Comparison of ENCODE assay signal across 8 mouse cellular contexts in genomic region chr4:151972221-151972967, GRCm38 (mm10). TPM values are rescaled to one million over a fixed set of nuclear protein-coding genes. Genes with fewer than 3 reads are reported as not detected.
DNase-seq lines count a peak whose midpoint lies in the region; ATAC-seq and TF ChIP-seq lines count a peak whose summit lies in the region.
"Had no signal": no experiment of that assay in that cellular context is flagged by ENCODE, and none has a peak within 500 bp of the region (broad histone marks: within the 10 kb centered on the region; RNA-seq: fewer than 3 reads in every experiment).

No protein-coding gene starts in this region.

- no peaks in the 10 kb centered on the region for H3K27me3 ChIP-seq in kidney, embryonic 14.5 days (ENCODE audit: control insufficient read depth, insufficient read depth, low read length)
- no peaks in the 10 kb centered on the region for H3K27me3 ChIP-seq in ES-Bruce4 (ENCODE audit: control insufficient read depth, insufficient read depth, low read length, poor library complexity, severe bottlenecking)

- ATAC-seq in kidney, embryonic 14.5 days (ENCODE audit: low FRiP score, low TSS enrichment) = no peak

- no peak overlapping the region for H3K4me2 ChIP-seq in kidney, embryonic 14.5 days (replicated peaks; ENCODE audit: low read depth, low read length)

- TF ChIP-seq POLR2A in ES-Bruce4 (IDR thresholded peaks at IDR 0.05; ENCODE audit: insufficient read depth, low read length) = no peak
- no peak for TF ChIP-seq POLR2A in bone marrow, adult 2 months (IDR thresholded peaks at IDR 0.05; ENCODE audit: borderline replicate concordance, control insufficient read depth, low read depth, low read length)

- 68% methylated on average over 10 of the region's 10 CpGs for WGBS in kidney, embryonic 14.5 days
- WGBS in bone marrow, adult 2 months = 67% methylated on average over 10 of the region's 10 CpGs

- peak; percentile 84 for TF ChIP-seq CTCF in ES-Bruce4 (IDR thresholded peaks at IDR 0.05; ENCODE audit: low read depth, low read length)
- TF ChIP-seq CTCF in bone marrow, adult 2 months (IDR thresholded peaks at IDR 0.05; ENCODE audit: control insufficient read depth, insufficient read depth, low read length) = peak; percentile 73

- DNase-seq in kidney, postnatal 14 days = peak; percentile 32
- DNase-seq in lung, postnatal 14 days = peak; percentile 28
- no peak for DNase-seq in layer of hippocampus, postnatal 14 days (ENCODE audit: low spot score in 2 of 2)
- DNase-seq in adrenal gland, postnatal 4 days (ENCODE audit: low spot score in 2 of 2) = no peak

- no peaks in the 10 kb centered on the region for H3K9me3 ChIP-seq in kidney, embryonic 14.5 days (ENCODE audit: control insufficient read depth, low read length)
- H3K9me3 ChIP-seq in ES-Bruce4 (replicated peaks; ENCODE audit: control insufficient read depth, insufficient read depth, low read length, poor library complexity, severe bottlenecking) = no peaks in the 10 kb centered on the region

- TF ChIP-seq EP300 in ES-Bruce4 (IDR thresholded peaks at IDR 0.05; ENCODE audit: insufficient read depth, low read depth, low read length) = no peak

- H3K9ac ChIP-seq in kidney, embryonic 14.5 days (ENCODE audit: low read depth, low read length) = no peak overlapping the region
- no peak overlapping the region for H3K9ac ChIP-seq in ES-Bruce4 (ENCODE audit: low read depth, poor library complexity, severe bottlenecking)

- no peak overlapping the region for H3K27ac ChIP-seq in kidney, embryonic 14.5 days (ENCODE audit: low read depth, low read length)
- H3K27ac ChIP-seq in ES-Bruce4 (ENCODE audit: insufficient read depth, low read length) = no peak overlapping the region
- no peak overlapping the region for H3K27ac ChIP-seq in bone marrow, adult 2 months (ENCODE audit: control insufficient read depth, insufficient read depth, low read depth, low read length, poor library complexity)

- no peak overlapping the region for H3K4me3 ChIP-seq in kidney, embryonic 14.5 days (ENCODE audit: low read length)
- no peak overlapping the region for H3K4me3 ChIP-seq in ES-Bruce4 (ENCODE audit: low read depth, low read length)
- H3K4me3 ChIP-seq in bone marrow, adult 2 months (replicated peaks; ENCODE audit: control insufficient read depth, low read depth, low read length) = no peak overlapping the region
- H3K4me3 ChIP-seq: erythroblast, embryonic 14.5 days had no signal

- peaks cover 63% of the 10 kb centered on the region for H3K36me3 ChIP-seq in kidney, embryonic 14.5 days (ENCODE audit: control insufficient read depth, insufficient read depth, low read length)
- H3K36me3 ChIP-seq in ES-Bruce4 (ENCODE audit: control insufficient read depth, insufficient read depth, low read length, poor library complexity, severe bottlenecking) = peaks cover 6% of the 10 kb centered on the region; the same call in 1 of the 2 replicates

- H3K4me1 ChIP-seq in kidney, embryonic 14.5 days (ENCODE audit: control insufficient read depth, insufficient read depth, low read length) = peaks cover 14% of the 10 kb centered on the region; the same call in 1 of the 2 replicates
- H3K4me1 ChIP-seq in ES-Bruce4 (ENCODE audit: control insufficient read depth, insufficient read depth, low read length) = peaks cover 10% of the 10 kb centered on the region
- no peaks in the 10 kb centered on the region for H3K4me1 ChIP-seq in bone marrow, adult 2 months (ENCODE audit: control insufficient read depth, insufficient read depth, low read length)

RNA-seq across cellular contexts. Expression of gene Thap3, which starts 16.4 kb away (rescaled TPM):
- polyA plus RNA-seq in kidney, embryonic 14.5 days (2014; fragmentation: Nextera tagmentation; extraction: Ambion mirVana) = 29.2 and 35.8 TPM in 2 replicates
- 20.0 and 20.7 TPM in 2 replicates for polyA plus RNA-seq in ES-Bruce4 (2011; ENCODE audit: insufficient read depth, insufficient read length, low read depth, missing spikeins)
- polyA plus RNA-seq in bone marrow, adult 2 months (2011; ENCODE audit: insufficient read depth, insufficient read length, low replicate concordance, missing spikeins) = 16.4 and 23.6 TPM in 2 replicates
- 10 to 100 TPM; 18.9 to 22.0 TPM for total RNA-seq in layer of hippocampus, postnatal 14 days (2021)
- 10 to 100 TPM; 35.6 to 41.8 TPM for total RNA-seq in adrenal gland, postnatal 4 days (2021)

RNA-seq across cellular contexts. Expression of gene Phf13, which starts 23.7 kb away (rescaled TPM):
- 18.2 and 30.1 TPM in 2 replicates for polyA plus RNA-seq in kidney, embryonic 14.5 days (2014; fragmentation: Nextera tagmentation; extraction: Ambion mirVana)
- polyA plus RNA-seq in ES-Bruce4 (2011; ENCODE audit: insufficient read depth, insufficient read length, low read depth, missing spikeins) = 49.7 and 52.1 TPM in 2 replicates
- polyA plus RNA-seq in bone marrow, adult 2 months (2011; ENCODE audit: insufficient read depth, insufficient read length, low replicate concordance, missing spikeins) = 1.9 and 2.8 TPM in 2 replicates
- total RNA-seq in layer of hippocampus, postnatal 14 days (2021) = 10 to 100 TPM; 11.8 to 13.3 TPM
- 10 to 100 TPM; 24.8 to 28.0 TPM for total RNA-seq in adrenal gland, postnatal 4 days (2021)

RNA-seq across cellular contexts. Expression of gene Klhl21, which starts 36.2 kb away (rescaled TPM):
- polyA plus RNA-seq in kidney, embryonic 14.5 days (2014; fragmentation: Nextera tagmentation; extraction: Ambion mirVana) = 4.4 and 7.4 TPM in 2 replicates
- 24.0 and 24.4 TPM in 2 replicates for polyA plus RNA-seq in ES-Bruce4 (2011; ENCODE audit: insufficient read depth, insufficient read length, low read depth, missing spikeins)
- 3.5 and 6.6 TPM in 2 replicates for polyA plus RNA-seq in bone marrow, adult 2 months (2011; ENCODE audit: insufficient read depth, insufficient read length, low replicate concordance, missing spikeins)
- 10 to 100 TPM; 16.4 to 18.6 TPM for total RNA-seq in layer of hippocampus, postnatal 14 days (2021)
- total RNA-seq in adrenal gland, postnatal 4 days (2021) = 10 to 100 TPM; 18.8 to 19.3 TPM

RNA-seq across cellular contexts. Expression of gene Dnajc11, which starts 38.9 kb away (rescaled TPM):
- polyA plus RNA-seq in kidney, embryonic 14.5 days (2014; fragmentation: Nextera tagmentation; extraction: Ambion mirVana) = 55.0 and 74.5 TPM in 2 replicates
- polyA plus RNA-seq in ES-Bruce4 (2011; ENCODE audit: insufficient read depth, insufficient read length, low read depth, missing spikeins) = 89.1 and 95.3 TPM in 2 replicates
- polyA plus RNA-seq in bone marrow, adult 2 months (2011; ENCODE audit: insufficient read depth, insufficient read length, low replicate concordance, missing spikeins) = 50.8 and 79.8 TPM in 2 replicates
- total RNA-seq in layer of hippocampus, postnatal 14 days (2021) = 10 to 100 TPM; 66.9 to 70.5 TPM
- 10 to 100 TPM; 86.2 to 94.5 TPM for total RNA-seq in adrenal gland, postnatal 4 days (2021)

RNA-seq across cellular contexts. Expression of gene Zbtb48, which starts 55.1 kb away (rescaled TPM):
- 19.0 and 24.4 TPM in 2 replicates for polyA plus RNA-seq in kidney, embryonic 14.5 days (2014; fragmentation: Nextera tagmentation; extraction: Ambion mirVana)
- 13.4 and 13.5 TPM in 2 replicates for polyA plus RNA-seq in ES-Bruce4 (2011; ENCODE audit: insufficient read depth, insufficient read length, low read depth, missing spikeins)
- 7.7 and 21.0 TPM in 2 replicates for polyA plus RNA-seq in bone marrow, adult 2 months (2011; ENCODE audit: insufficient read depth, insufficient read length, low replicate concordance, missing spikeins)
- 10 to 100 TPM; 12.2 to 14.4 TPM for total RNA-seq in layer of hippocampus, postnatal 14 days (2021)
- total RNA-seq in adrenal gland, postnatal 4 days (2021) = 10 to 100 TPM; 16.8 to 17.0 TPM

Comparison
In these comparisons a context has a peak if more than half of its experiments do, and no peak if none do; other contexts are left out.
1. DNase-seq: peak in kidney, postnatal 14 days (single experiment) and lung, postnatal 14 days (single experiment); none in layer of hippocampus, postnatal 14 days (0 of 2) and adrenal gland, postnatal 4 days (0 of 2).